8 mouse cellular contexts compared by ENCODE assay signal in the genomic region with DNA sequence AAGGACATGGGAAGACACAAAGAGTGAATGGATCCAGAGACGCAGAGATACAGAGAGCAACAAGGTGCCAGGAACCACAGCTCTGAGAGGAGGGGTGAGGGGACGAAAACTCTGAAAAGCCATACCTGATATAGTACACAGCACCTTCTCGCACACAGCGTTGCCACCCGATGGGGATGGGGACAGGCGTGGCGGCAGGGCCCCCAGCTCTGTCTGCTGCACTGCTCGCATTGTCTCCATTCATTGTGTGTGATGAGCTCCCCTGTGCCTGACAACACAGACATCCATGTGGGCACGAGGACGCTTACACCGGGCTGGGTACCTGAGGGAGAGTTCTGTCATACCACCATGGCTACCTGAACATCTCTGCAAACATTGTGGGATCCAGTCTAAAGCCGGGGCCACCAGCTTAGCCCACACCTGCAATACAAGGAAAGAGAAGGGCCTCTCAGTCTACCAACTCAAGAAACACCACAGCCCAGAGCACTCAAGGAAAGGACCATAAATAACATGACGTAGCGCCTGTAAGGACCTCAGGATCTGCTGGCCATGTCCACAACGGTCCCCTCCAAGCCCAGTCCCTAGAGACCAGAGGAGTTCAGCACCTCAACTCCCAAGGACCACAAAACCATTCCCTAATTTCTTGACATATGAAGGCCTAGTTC. TPM values are rescaled to one million over a fixed set of nuclear protein-coding genes. Genes with fewer than 3 reads are reported as not detected.
DNase-seq lines count a peak whose midpoint lies in the region; ATAC-seq and TF ChIP-seq lines count a peak whose summit lies in the region.

No protein-coding gene starts in this region.

- no peak for TF ChIP-seq POLR2A in cerebellum, adult 2 months (IDR thresholded peaks at IDR 0.05; ENCODE audit: borderline replicate concordance, insufficient read depth, low read length)

- peaks cover 42% of the 10 kb centered on the region for H3K36me3 ChIP-seq in liver, embryonic 11.5 days (ENCODE audit: control insufficient read depth, insufficient read depth, low read length)

- H3K4me3 ChIP-seq in cerebellum, adult 2 months (replicated peaks; ENCODE audit: insufficient read depth, low read depth, low read length) = peak overlapping the region; percentile 60
- H3K4me3 ChIP-seq in liver, embryonic 11.5 days (ENCODE audit: low read depth, low read length) = peak overlapping the region; percentile 86

- H3K9me3 ChIP-seq in liver, embryonic 11.5 days (ENCODE audit: control insufficient read depth, low read length) = no peaks in the 10 kb centered on the region

- no peak for ATAC-seq in cerebellum, adult (ENCODE audit: insufficient number of reproducible peaks, low FRiP score, low TSS enrichment)
- ATAC-seq in liver, embryonic 11.5 days (replicated peaks; ENCODE audit: low FRiP score) = no peak

- peaks cover 20% of the 10 kb centered on the region; the same call in 1 of the 2 replicates for H3K4me1 ChIP-seq in cerebellum, adult 2 months (ENCODE audit: control insufficient read depth, insufficient read depth, low read length)
- H3K4me1 ChIP-seq in liver, embryonic 11.5 days (replicated peaks; ENCODE audit: control insufficient read depth, insufficient read depth, low read length) = peaks cover 41% of the 10 kb centered on the region

- WGBS in cerebellum, adult 2 months = 25% methylated on average over 15 of the region's 15 CpGs
- WGBS in liver, embryonic 11.5 days = 74% methylated on average over 15 of the region's 15 CpGs

- peak overlapping the region; percentile 90 for H3K9ac ChIP-seq in liver, embryonic 11.5 days (ENCODE audit: low read depth, low read length)

- H3K27ac ChIP-seq in cerebellum, adult 2 months (ENCODE audit: insufficient read depth, low read length) = 0 out of 2 replicates have a peak overlapping the region, but pooled peaks have one; percentile 18
- H3K27ac ChIP-seq in liver, embryonic 11.5 days (ENCODE audit: low read depth, low read length) = peak overlapping the region; percentile 99

- TF ChIP-seq CTCF in cerebellum, adult 2 months (IDR thresholded peaks at IDR 0.05; ENCODE audit: borderline replicate concordance, insufficient read depth, low read depth, low read length) = no peak

- no peaks in the 10 kb centered on the region for H3K27me3 ChIP-seq in cerebellum, adult 2 months (ENCODE audit: control insufficient read depth, insufficient read depth, low read length)
- no peaks in the 10 kb centered on the region for H3K27me3 ChIP-seq in liver, embryonic 11.5 days (replicated peaks; ENCODE audit: control insufficient read depth, insufficient read depth, low read length)

- peak in 1 of 2 experiments; percentile 36 for DNase-seq in cerebellum, adult 2 months
- DNase-seq in thymus, postnatal 4 days = peak; percentile 25
- DNase-seq in thymus, postnatal 0 days (ENCODE audit: low spot score) = no peak
- no peak for DNase-seq in liver, embryonic 11.5 days (ENCODE audit: low spot score)
- no peak for DNase-seq in right cerebral cortex, adult 2 months (ENCODE audit: low spot score in 2 of 2)
- DNase-seq in spleen, postnatal 36 days (ENCODE audit: low spot score in 2 of 2) = no peak
- DNase-seq in retina, postnatal 1 day = no peak

- peak overlapping the region; percentile 98 for H3K4me2 ChIP-seq in liver, embryonic 11.5 days

RNA-seq across cellular contexts. Expression of gene Mbd6, which starts 1.4 kb away (rescaled TPM):
- 47.8 and 51.8 TPM in 2 replicates for polyA plus RNA-seq in cerebellum, adult 2 months (2012; rRNA removed)
- 10.3 and 13.8 TPM in 2 replicates for polyA plus RNA-seq in thymus, postnatal 0 days (2015; fragmentation: Nextera tagmentation; extraction: Ambion mirVana)
- 14.2 and 19.0 TPM in 2 replicates for polyA plus RNA-seq in liver, embryonic 11.5 days (2014; fragmentation: Nextera tagmentation; extraction: Ambion mirVana)

RNA-seq across cellular contexts. Expression of gene Dctn2, which starts 21.2 kb away (rescaled TPM):
- 322 and 328 TPM in 2 replicates for polyA plus RNA-seq in cerebellum, adult 2 months (2012; rRNA removed)
- polyA plus RNA-seq in thymus, postnatal 0 days (2015; fragmentation: Nextera tagmentation; extraction: Ambion mirVana) = 129 and 138 TPM in 2 replicates
- 135 TPM in 2 replicates for polyA plus RNA-seq in liver, embryonic 11.5 days (2014; fragmentation: Nextera tagmentation; extraction: Ambion mirVana)

RNA-seq across cellular contexts. Expression of gene Mars, which starts 24.2 kb away (rescaled TPM):
- polyA plus RNA-seq in cerebellum, adult 2 months (2012; rRNA removed) = 81.6 and 87.4 TPM in 2 replicates
- polyA plus RNA-seq in thymus, postnatal 0 days (2015; fragmentation: Nextera tagmentation; extraction: Ambion mirVana) = 110 and 122 TPM in 2 replicates
- 249 and 257 TPM in 2 replicates for polyA plus RNA-seq in liver, embryonic 11.5 days (2014; fragmentation: Nextera tagmentation; extraction: Ambion mirVana)

RNA-seq across cellular contexts. Expression of gene Kif5a, which starts 24.3 kb away (rescaled TPM):
- 377 and 378 TPM in 2 replicates for polyA plus RNA-seq in cerebellum, adult 2 months (2012; rRNA removed)
- 0.13 and 0.32 TPM in 2 replicates for polyA plus RNA-seq in thymus, postnatal 0 days (2015; fragmentation: Nextera tagmentation; extraction: Ambion mirVana)
- polyA plus RNA-seq in liver, embryonic 11.5 days (2014; fragmentation: Nextera tagmentation; extraction: Ambion mirVana) = 1.3 and 1.4 TPM in 2 replicates

RNA-seq across cellular contexts. Expression of gene Arhgap9, which starts 34.4 kb away (rescaled TPM):
- 0.87 and 0.97 TPM in 2 replicates for polyA plus RNA-seq in cerebellum, adult 2 months (2012; rRNA removed)
- 107 and 127 TPM in 2 replicates for polyA plus RNA-seq in thymus, postnatal 0 days (2015; fragmentation: Nextera tagmentation; extraction: Ambion mirVana)
- polyA plus RNA-seq in liver, embryonic 11.5 days (2014; fragmentation: Nextera tagmentation; extraction: Ambion mirVana) = 22.0 and 24.4 TPM in 2 replicates
